Mouse (Mus musculus) C2C12 (cell line): ENCODE measurements around the gene Gosr1. TPM values are rescaled to one million over a fixed set of nuclear protein-coding genes. Genes with fewer than 3 reads are reported as not detected.

ENCODE experiments used
- H3K27me3 ChIP-seq: one replicate; pipeline ENCODE4 v1.6.1; 2011; ENCODE audit not compliant: control insufficient read depth, insufficient read depth, insufficient read length
- H3K36me3 ChIP-seq: one replicate; pipeline ENCODE4 v1.6.1; 2011; ENCODE audit not compliant: control insufficient read depth, insufficient read depth
- H3K4me3 ChIP-seq: one replicate; pipeline ENCODE4 v1.5.1; 2011; ENCODE audit warnings: mild to moderate bottlenecking, control low read depth; ENCODE audit not compliant: poor library complexity, insufficient read depth, severe bottlenecking
- H3K79me2 ChIP-seq: one replicate; pipeline ENCODE4 v1.6.1; 2011; ENCODE audit not compliant: control insufficient read depth, insufficient read depth
- H3K79me3 ChIP-seq: one replicate; pipeline ENCODE4 v1.6.1; 2011; ENCODE audit warnings: low read depth, control low read depth
- H3ac ChIP-seq: one replicate; pipeline ENCODE3; 2011; ENCODE audit warnings: low read depth; ENCODE audit not compliant: control insufficient read depth, insufficient read length
- CEBPB ChIP-seq: IDR thresholded peaks from one replicate; pipeline ENCODE4 v1.6.1; 2011; ENCODE audit warnings: low read depth, mild to moderate bottlenecking, control low read depth, moderate library complexity
- CTCF ChIP-seq: IDR thresholded peaks from one replicate; pipeline ENCODE4 v1.5.1; 2011; ENCODE audit not compliant: control insufficient read depth, insufficient read depth, insufficient read length
- FOSL1 ChIP-seq: IDR thresholded peaks from one replicate; pipeline ENCODE4 v1.8.0; 2011; ENCODE audit warnings: mild to moderate bottlenecking, low read length; ENCODE audit not compliant: poor library complexity, insufficient read depth, severe bottlenecking
- MAX ChIP-seq: IDR thresholded peaks from one replicate; pipeline ENCODE4 v1.6.1; 2011; ENCODE audit warnings: mild to moderate bottlenecking, control low read depth
- MYOD1 ChIP-seq: IDR thresholded peaks from one replicate; pipeline ENCODE4 v1.6.1; 2011; ENCODE audit warnings: low read depth; ENCODE audit not compliant: control insufficient read depth, insufficient read length
- MYOG ChIP-seq: IDR thresholded peaks from one replicate; pipeline ENCODE4 v1.6.1; 2011; ENCODE audit not compliant: control insufficient read depth, insufficient read length; ENCODE audit errors: extremely low read depth
- USF1 ChIP-seq: IDR thresholded peaks from one replicate; pipeline ENCODE4 v1.6.1; 2011; ENCODE audit warnings: low read depth, mild to moderate bottlenecking, control low read depth, moderate library complexity
- long read RNA-seq, 2 experiments: library from polyadenylated mRNA; unstranded; transcript quantifications; one replicate each; pipeline ENCODE4 v2.0.0; 2019 to 2020
- polyA plus RNA-seq: library from polyadenylated mRNA; unstranded; fragments of >200 nt; fragmentation: generic; extraction: Trizol; gene quantifications from one replicate; pipeline ENCODE4 v1.2.1, GENCODE M21; 2012; ENCODE audit warnings: missing spikeins

Gosr1 gene
- 11.9 TPM for polyA plus RNA-seq
- long read RNA-seq, experiment 1, full-length matches to known transcripts = 10 of 18 reads
- long read RNA-seq, experiment 1, partial matches to known transcripts = 4 of 18 reads
- long read RNA-seq, experiment 1, other reads (novel, unspliced or antisense) = 4 of 18 reads
- long read RNA-seq, experiment 2, full-length matches to known transcripts = 82 of 94 reads
- long read RNA-seq, experiment 2, partial matches to known transcripts = 1 of 94 reads
- long read RNA-seq, experiment 2, other reads (novel, unspliced or antisense) = 11 of 94 reads

DNA sequence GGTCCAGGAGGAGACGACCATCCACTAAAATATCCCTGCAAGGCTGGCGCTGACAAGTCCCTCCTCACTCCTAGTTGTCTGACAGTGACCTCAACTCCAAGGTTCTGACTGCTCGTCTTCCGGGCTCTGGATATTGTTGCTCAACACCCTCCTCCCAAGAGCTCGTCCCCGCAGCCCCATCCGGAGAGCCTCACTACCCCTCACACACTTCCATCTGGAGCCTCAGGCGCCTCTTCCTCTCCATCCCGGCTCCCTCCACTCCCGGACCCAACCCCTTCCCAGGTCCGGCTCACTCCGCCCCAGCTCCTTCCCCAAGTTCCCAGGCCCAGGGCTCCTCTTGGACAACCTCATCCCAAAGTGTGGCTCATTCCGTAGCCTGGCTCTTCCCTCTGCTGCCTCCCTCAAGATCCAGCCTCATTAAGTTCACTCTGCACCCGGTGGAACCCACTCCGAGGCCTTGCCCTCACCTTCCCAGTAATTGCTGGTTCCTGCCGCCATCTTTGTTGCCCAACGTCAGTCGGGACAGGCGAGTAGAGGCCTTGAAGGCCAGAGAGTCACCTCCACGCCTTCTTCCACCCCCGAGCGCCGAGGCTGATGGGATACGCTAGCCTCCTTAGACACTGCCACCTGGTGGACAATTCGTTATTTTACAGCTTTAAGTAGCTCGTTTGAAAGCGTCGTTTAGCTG is at the start of gene Gosr1:
Gene Gosr1 (minus strand): TSS at position 527 of the 688 bp plus-strand sequence.
- Histone ChIP-seq H3K79me3 (peaks cover 19% of the 10 kb centered on the region), H3ac (peak within 1 kb of the TSS; percentile 98), H3K79me2 (peaks cover 34% of the 10 kb centered on the region), H3K4me3 (peak within 1 kb of the TSS; percentile 86), H3K36me3 (peaks cover 14% of the 10 kb centered on the region), H3K27me3 (peaks cover 3% of the 10 kb centered on the region)
- TF ChIP-seq CEBPB (peak; percentile 70), MYOG (no peak), CTCF (peak; percentile 47), MAX (peak; percentile 80), USF1 (no peak), MYOD1 (no peak)

DNA sequence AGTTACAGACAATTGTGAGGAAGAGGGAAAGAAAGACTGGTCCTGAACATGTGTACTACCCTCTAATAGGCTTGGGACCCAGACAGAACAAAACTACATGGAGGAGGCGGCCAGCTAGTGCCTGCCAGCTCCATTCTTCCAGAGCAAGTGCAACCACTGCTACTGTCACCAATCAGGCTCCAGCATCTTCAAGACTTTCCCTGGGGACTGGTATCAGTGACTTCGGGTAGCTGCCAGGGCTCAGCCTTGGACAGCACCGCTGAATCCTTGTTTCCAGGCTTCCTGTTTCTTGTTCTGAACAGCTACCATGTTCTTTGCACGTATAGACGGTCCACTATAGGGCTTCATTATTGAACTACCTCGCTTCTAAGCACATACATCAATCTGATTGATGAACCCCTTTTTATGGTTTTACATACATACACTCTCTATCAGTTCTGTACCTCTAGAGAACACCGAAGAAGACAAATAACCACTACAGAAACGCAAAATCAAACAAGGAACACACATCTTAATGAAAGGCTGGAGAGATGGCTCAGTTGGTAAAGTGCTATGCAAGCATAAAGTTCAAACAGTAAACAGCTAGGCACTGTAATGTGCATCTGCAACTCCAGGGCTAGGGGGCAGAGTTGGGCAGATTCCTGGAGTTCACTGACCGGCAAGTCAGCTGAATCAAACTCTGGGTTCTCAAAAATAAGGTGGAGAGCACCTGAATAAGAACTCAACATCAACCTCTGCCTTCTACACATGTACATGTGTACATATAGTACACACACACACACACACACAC is 47.5 kb upstream of the Gosr1 start:
- TF ChIP-seq CTCF (no peak), MAX (no peak)
- Histone ChIP-seq H3ac (no peak overlapping the region), H3K79me2 (no peaks in the 10 kb centered on the region), H3K27me3 (no peaks in the 10 kb centered on the region), H3K36me3 (peaks cover 45% of the 10 kb centered on the region), H3K4me3 (no peak overlapping the region), H3K79me3 (no peaks in the 10 kb centered on the region)

DNA sequence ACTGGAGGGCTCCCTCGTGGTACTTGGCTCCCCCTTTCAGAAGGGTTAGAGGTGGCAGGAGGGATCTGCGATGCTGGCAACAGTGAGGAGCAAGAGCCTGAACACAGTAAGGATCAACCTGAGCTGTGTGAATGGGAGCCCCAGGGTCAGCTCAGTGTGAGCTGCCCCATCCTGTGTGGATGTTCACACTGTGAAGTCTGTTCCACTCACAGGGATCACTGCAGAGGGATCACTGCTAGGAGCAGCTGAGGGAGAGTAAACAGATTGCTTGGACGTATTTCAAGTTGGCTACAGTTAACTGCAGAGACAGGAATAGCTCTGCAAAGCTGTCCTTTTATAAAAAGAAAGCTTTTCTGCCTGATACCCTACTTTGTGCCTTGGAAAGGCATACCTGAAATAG is 46.1 kb upstream of the Gosr1 start:
- Histone ChIP-seq H3K79me3 (no peaks in the 10 kb centered on the region), H3K27me3 (no peaks in the 10 kb centered on the region), H3K36me3 (peaks cover 56% of the 10 kb centered on the region), H3K4me3 (no peak overlapping the region), H3K79me2 (no peaks in the 10 kb centered on the region), H3ac (no peak overlapping the region)
- TF ChIP-seq USF1 (no peak), CTCF (no peak), MYOG (no peak)

DNA sequence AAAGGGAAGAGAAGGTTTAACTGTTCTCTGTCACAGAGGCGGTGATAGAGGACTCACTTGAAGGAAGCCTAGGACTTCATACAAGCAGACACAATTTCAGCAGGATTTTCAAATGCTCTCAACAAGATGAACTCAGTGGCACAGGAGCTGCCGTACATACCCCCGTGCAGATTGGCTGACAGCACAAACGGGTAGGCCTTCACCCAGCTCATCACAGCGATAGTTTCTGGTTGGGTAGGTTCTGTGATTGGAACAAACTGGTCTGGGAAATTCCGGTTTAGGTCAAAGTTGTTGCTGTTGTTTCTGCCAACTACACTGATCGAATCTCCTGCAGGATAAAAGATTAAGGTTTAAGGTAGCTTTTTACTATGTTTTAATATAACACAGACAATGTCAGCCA is 45.2 kb upstream of the Gosr1 start:
- Histone ChIP-seq H3ac (no peak overlapping the region), H3K27me3 (no peaks in the 10 kb centered on the region), H3K79me2 (no peaks in the 10 kb centered on the region), H3K79me3 (no peaks in the 10 kb centered on the region), H3K36me3 (peaks cover 59% of the 10 kb centered on the region), H3K4me3 (no peak overlapping the region)
- TF ChIP-seq MYOD1 = no peak

DNA sequence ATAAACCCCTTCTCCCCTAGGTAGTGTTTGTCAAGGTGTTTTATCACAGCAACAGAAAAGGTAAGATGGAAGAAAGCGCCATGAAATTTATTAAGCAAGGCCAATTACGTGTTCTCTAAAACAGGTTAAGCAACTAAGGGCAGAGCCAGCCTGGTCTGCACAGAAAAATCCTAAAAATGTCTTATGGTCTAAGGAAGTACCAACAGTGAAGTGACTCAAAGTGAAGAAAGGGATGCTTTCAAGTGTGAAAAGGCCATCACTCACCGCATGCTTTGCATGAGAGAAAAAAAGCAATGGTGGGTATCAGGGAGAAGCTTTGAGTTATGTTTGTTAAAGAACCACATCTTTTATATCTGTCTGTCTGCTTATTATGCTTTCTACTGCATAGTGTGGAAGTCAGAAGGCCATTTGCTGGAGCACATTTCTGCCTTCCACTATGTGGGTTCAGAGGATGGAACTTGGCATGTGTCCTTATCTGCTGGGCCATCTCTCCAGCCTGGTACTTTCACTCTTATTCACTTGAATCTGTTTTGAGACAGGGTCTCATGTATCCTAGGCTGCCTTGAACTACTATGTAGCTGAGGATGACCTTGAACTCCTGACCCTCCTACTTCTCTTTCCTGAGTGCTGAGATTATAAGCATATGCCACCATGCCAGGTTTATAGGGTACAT is 43.8 kb upstream of the Gosr1 start:
- no peaks in the 10 kb centered on the region for H3K79me3 ChIP-seq
- no peaks in the 10 kb centered on the region for H3K79me2 ChIP-seq
- TF ChIP-seq FOSL1 = no peak
- no peak for TF ChIP-seq MYOG
- TF ChIP-seq MAX = no peak
- TF ChIP-seq MYOD1 = no peak
- TF ChIP-seq USF1 = no peak
- TF ChIP-seq CEBPB = no peak
- TF ChIP-seq CTCF = no peak
- H3K4me3 ChIP-seq = no peak overlapping the region
- peaks cover 61% of the 10 kb centered on the region for H3K36me3 ChIP-seq
- H3K27me3 ChIP-seq = no peaks in the 10 kb centered on the region
- no peak overlapping the region for H3ac ChIP-seq
